Mouse (Mus musculus): ENCODE data around the gene Smim24. TPM values are rescaled to one million over a fixed set of nuclear protein-coding genes. Genes with fewer than 3 reads are reported as not detected.
A peak's percentile ranks its signal among the peaks of the same experiment; 100 is the strongest.

The Smim24 gene
- total and polyA plus RNA-seq, 2 experiments from 2014 or later: 1.1 to 1.5 TPM

- Histone ChIP-seq H3K27ac (ENCODE audit: low read depth, low read length) (peak overlapping the region; percentile 47; the same call in 1 of the 2 replicates), H3K4me2 (ENCODE audit: low read depth, low read length, poor library complexity, severe bottlenecking) (0 out of 2 replicates have a peak overlapping the region, but pooled peaks have one; percentile 2), H3K9me3 (ENCODE audit: low read length) (no peaks in the 10 kb centered on the region), H3K4me3 (ENCODE audit: low read depth, low read length) (no peak overlapping the region), H3K36me3 (ENCODE audit: insufficient read depth, low read length) (peaks cover 48% of the 10 kb centered on the region), H3K9ac (replicated peaks; ENCODE audit: low read length, poor library complexity, severe bottlenecking) (no peak overlapping the region), H3K27me3 (ENCODE audit: insufficient read depth, low read length) (no peaks in the 10 kb centered on the region), H3K4me1 (ENCODE audit: insufficient read depth, low read length) (no peaks in the 10 kb centered on the region)
- DNase-seq (ENCODE audit: low spot score) (peak; percentile 65), ATAC-seq (ENCODE audit: low FRiP score) (peak; percentile 29; the same call in 1 of the 2 replicates)
- WGBS: 10% methylated on average over 18 of the region's 18 CpGs
- no peak for TF ChIP-seq CTCF (IDR thresholded peaks at IDR 0.05)
Measured at GRCm38 (mm10) chr10:81401521-81402226, 8.8 kb downstream of the Smim24 start.

- WGBS: 21% methylated on average over 6 of the region's 7 CpGs
Measured at GRCm38 (mm10) chr10:81402227-81402765, 9.4 kb downstream of the Smim24 start.

DNA sequence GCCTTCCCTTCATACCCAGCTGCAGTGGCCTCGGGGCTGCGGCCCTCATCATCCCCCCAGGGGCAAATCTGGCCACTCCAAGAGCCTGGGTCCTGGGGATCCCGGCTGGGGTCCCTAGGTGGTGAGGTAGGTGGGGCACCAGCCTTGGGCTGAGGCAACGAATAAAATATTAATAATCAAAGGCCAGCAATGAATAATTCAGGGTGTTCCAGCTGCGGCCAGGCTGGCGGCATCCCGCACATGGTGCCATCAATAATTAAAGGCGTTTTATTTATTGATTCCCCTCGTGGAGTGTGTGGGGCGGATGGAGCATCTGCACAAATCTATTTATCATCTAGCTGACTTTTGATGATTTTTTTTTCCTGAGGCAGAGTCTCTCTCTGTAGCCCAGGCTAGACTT lies 10.7 kb downstream of the Smim24 start:
- Histone ChIP-seq H3K36me3 (ENCODE audit: insufficient read depth, low read length) (peaks cover 61% of the 10 kb centered on the region), H3K27me3 (ENCODE audit: insufficient read depth, low read length) (0 out of 2 replicates have a peak, but pooled peaks cover 4% of the 10 kb centered on the region), H3K9ac (replicated peaks; ENCODE audit: low read length, poor library complexity, severe bottlenecking) (no peak overlapping the region), H3K4me1 (ENCODE audit: insufficient read depth, low read length) (no peaks in the 10 kb centered on the region), H3K9me3 (ENCODE audit: low read length) (no peaks in the 10 kb centered on the region), H3K4me2 (ENCODE audit: low read depth, low read length, poor library complexity, severe bottlenecking) (no peak overlapping the region), H3K4me3 (ENCODE audit: low read depth, low read length) (no peak overlapping the region), H3K27ac (ENCODE audit: low read depth, low read length) (0 out of 2 replicates have a peak overlapping the region, but pooled peaks have one; percentile 26)
- DNase-seq (ENCODE audit: low spot score) (no peak), ATAC-seq (ENCODE audit: low FRiP score) (no peak)
- 36% methylated on average over 10 of the region's 10 CpGs for WGBS
- no peak for TF ChIP-seq CTCF (IDR thresholded peaks at IDR 0.05)

More at GRCm38 (mm10) chr10:81402227-81402765, 9.4 kb downstream of the Smim24 start:
- Histone ChIP-seq H3K4me3 (ENCODE audit: low read depth, low read length) (no peak overlapping the region), H3K9ac (replicated peaks; ENCODE audit: low read length, poor library complexity, severe bottlenecking) (no peak overlapping the region), H3K27me3 (ENCODE audit: insufficient read depth, low read length) (no peaks in the 10 kb centered on the region), H3K27ac (ENCODE audit: low read depth, low read length) (peak overlapping the region; percentile 47; the same call in 1 of the 2 replicates), H3K9me3 (ENCODE audit: low read length) (no peaks in the 10 kb centered on the region), H3K4me2 (ENCODE audit: low read depth, low read length, poor library complexity, severe bottlenecking) (no peak overlapping the region), H3K36me3 (ENCODE audit: insufficient read depth, low read length) (peaks cover 54% of the 10 kb centered on the region), H3K4me1 (ENCODE audit: insufficient read depth, low read length) (no peaks in the 10 kb centered on the region)
- no peak for TF ChIP-seq CTCF (IDR thresholded peaks at IDR 0.05)
- ATAC-seq (ENCODE audit: low FRiP score): no peak
- no peak for DNase-seq (ENCODE audit: low spot score)

GRCm38 (mm10) chr10:81404082-81404481 lies 11.2 kb downstream of the Smim24 start:
- H3K9ac ChIP-seq (replicated peaks; ENCODE audit: low read length, poor library complexity, severe bottlenecking): no peak overlapping the region
- H3K27ac ChIP-seq (ENCODE audit: low read depth, low read length): no peak overlapping the region
- no peaks in the 10 kb centered on the region for H3K9me3 ChIP-seq (ENCODE audit: low read length)
- 28% methylated on average over 9 of the region's 9 CpGs for WGBS
- ATAC-seq (ENCODE audit: low FRiP score) (no peak), DNase-seq (ENCODE audit: low spot score) (no peak)
- 0 out of 2 replicates have a peak, but pooled peaks cover 4% of the 10 kb centered on the region for H3K27me3 ChIP-seq (ENCODE audit: insufficient read depth, low read length)
- H3K36me3 ChIP-seq (ENCODE audit: insufficient read depth, low read length): peaks cover 63% of the 10 kb centered on the region
- H3K4me1 ChIP-seq (ENCODE audit: insufficient read depth, low read length): no peaks in the 10 kb centered on the region
- no peak for TF ChIP-seq CTCF (IDR thresholded peaks at IDR 0.05)
- no peak overlapping the region for H3K4me3 ChIP-seq (ENCODE audit: low read depth, low read length)
- H3K4me2 ChIP-seq (ENCODE audit: low read depth, low read length, poor library complexity, severe bottlenecking): no peak overlapping the region

GRCm38 (mm10) chr10:81404720-81405119 lies 11.9 kb downstream of the Smim24 start:
- H3K4me1 ChIP-seq (ENCODE audit: insufficient read depth, low read length): no peaks in the 10 kb centered on the region

More at GRCm38 (mm10) chr10:81404720-81405119, 11.9 kb downstream of the Smim24 start:
- Histone ChIP-seq H3K27ac (ENCODE audit: low read depth, low read length) (no peak overlapping the region), H3K9me3 (ENCODE audit: low read length) (no peaks in the 10 kb centered on the region), H3K36me3 (ENCODE audit: insufficient read depth, low read length) (peaks cover 57% of the 10 kb centered on the region), H3K4me3 (ENCODE audit: low read depth, low read length) (no peak overlapping the region), H3K9ac (replicated peaks; ENCODE audit: low read length, poor library complexity, severe bottlenecking) (no peak overlapping the region), H3K4me2 (ENCODE audit: low read depth, low read length, poor library complexity, severe bottlenecking) (no peak overlapping the region), H3K27me3 (ENCODE audit: insufficient read depth, low read length) (0 out of 2 replicates have a peak, but pooled peaks cover 4% of the 10 kb centered on the region)
- DNase-seq (ENCODE audit: low spot score) (no peak), ATAC-seq (ENCODE audit: low FRiP score) (no peak)
- WGBS: 69% methylated on average over 18 of the region's 18 CpGs
- no peak for TF ChIP-seq CTCF (IDR thresholded peaks at IDR 0.05)
